Mouse (Mus musculus) liver, postnatal 0 days (tissue): Measurements from ENCODE around the gene Aars2.

Source experiments
- CTCF ChIP-seq: sonication (generic); IDR thresholded peaks from 2 replicates; pipeline ENCODE4 v1.5.1; 2016; ENCODE audit warnings: antibody characterized with exemption, low read depth
- EP300 ChIP-seq: IDR thresholded peaks from 2 replicates; pipeline ENCODE4 v1.6.1; 2016; ENCODE audit warnings: antibody characterized with exemption, low read depth, mild to moderate bottlenecking

- TF ChIP-seq CTCF (no peak), EP300 (no peak)
Measured at GRCm38 (mm10) chr17:45523263-45523662, 16.6 kb downstream of the Aars2 start, which contains the start of gene Tcte1.
